Mouse (Mus musculus): ENCODE results near the gene Mob2.
A peak's percentile ranks its signal among the peaks of the same experiment; 100 is the strongest.

Gene Mob2

GRCm38 (mm10) chr7:142060931-142061565 is at the start of gene Mob2:
Gene Mob2 (minus strand): TSS chr7:142061065.
- peak; percentile 92 for DNase-seq (ENCODE audit: low spot score)

- no peak for DNase-seq (ENCODE audit: low spot score)
These were observed 43.9 kb upstream of the Mob2 start for GRCm38 (mm10) chr7:142104747-142105146.

GRCm38 (mm10) chr7:142097776-142098175 is 36.9 kb upstream of the Mob2 start:
- peak; percentile 82 for DNase-seq (ENCODE audit: low spot score)

GRCm38 (mm10) chr7:142096701-142097100 is 35.8 kb upstream of the Mob2 start:
- DNase-seq (ENCODE audit: low spot score), result no peak

- peak; percentile 85 for DNase-seq (ENCODE audit: low spot score)
These were observed 34.5 kb upstream of the Mob2 start, which contains the start of gene Dusp8 for GRCm38 (mm10) chr7:142095183-142095931. Gene Dusp8 (minus strand): TSS chr7:142095843.

GRCm38 (mm10) chr7:142094301-142095143 is 33.7 kb upstream of the Mob2 start:
- DNase-seq (ENCODE audit: low spot score), result peak; percentile 21

- DNase-seq (ENCODE audit: low spot score), result no peak
These were observed 32.9 kb upstream of the Mob2 start for GRCm38 (mm10) chr7:142093696-142094240.

- no peak for DNase-seq (ENCODE audit: low spot score)
These were observed 32.1 kb upstream of the Mob2 start for GRCm38 (mm10) chr7:142092991-142093390.

GRCm38 (mm10) chr7:142091848-142092247 is 31.0 kb upstream of the Mob2 start:
- DNase-seq (ENCODE audit: low spot score), result no peak

- no peak for DNase-seq (ENCODE audit: low spot score)
These were observed 29.0 kb upstream of the Mob2 start for GRCm38 (mm10) chr7:142089648-142090447.

- DNase-seq (ENCODE audit: low spot score), result no peak
These were observed 28.0 kb upstream of the Mob2 start for GRCm38 (mm10) chr7:142088886-142089285.

- no peak for DNase-seq (ENCODE audit: low spot score)
These were observed 26.3 kb upstream of the Mob2 start for GRCm38 (mm10) chr7:142087069-142087652.

- DNase-seq (ENCODE audit: low spot score), result no peak
These were observed 25.5 kb upstream of the Mob2 start for GRCm38 (mm10) chr7:142086159-142086905.

- DNase-seq (ENCODE audit: low spot score), result peak; percentile 64
These were observed 24.0 kb upstream of the Mob2 start for GRCm38 (mm10) chr7:142084820-142085219.

- no peak for DNase-seq (ENCODE audit: low spot score)
These were observed 23.5 kb upstream of the Mob2 start for GRCm38 (mm10) chr7:142084395-142084794.

GRCm38 (mm10) chr7:142083588-142084317 is 22.9 kb upstream of the Mob2 start:
- DNase-seq (ENCODE audit: low spot score), result peak; percentile 70

- no peak for DNase-seq (ENCODE audit: low spot score)
These were observed 21.7 kb upstream of the Mob2 start for GRCm38 (mm10) chr7:142082607-142083006.

GRCm38 (mm10) chr7:142082179-142082578 is 21.3 kb upstream of the Mob2 start:
- DNase-seq (ENCODE audit: low spot score), result no peak

- no peak for DNase-seq (ENCODE audit: low spot score)
These were observed 20.9 kb upstream of the Mob2 start for GRCm38 (mm10) chr7:142081736-142082135.

- DNase-seq (ENCODE audit: low spot score), result no peak
These were observed 20.0 kb upstream of the Mob2 start for GRCm38 (mm10) chr7:142080876-142081275.

All from urinary bladder, postnatal 14 days (tissue).